Mouse (Mus musculus) neural tube, embryonic 13.5 days (tissue): ENCODE measurements around the gene Cyth1. TPM values are rescaled to one million over a fixed set of nuclear protein-coding genes. Genes with fewer than 3 reads are reported as not detected.

ENCODE experiments used
- ATAC-seq: fragments of 200-750 bp; cut with Nextera tagmentation; 2 replicates; pipeline ENCODE4 v1.8.0; 2017; ENCODE audit warnings: low read depth, mild to moderate bottlenecking, moderate TSS enrichment, moderate library complexity
- H3K27ac ChIP-seq: fragments of 300-500 bp; sonication (generic); replicated peaks from 2 replicates; pipeline ENCODE4 v1.5.1; 2015; ENCODE audit warnings: moderate library complexity, mild to moderate bottlenecking, inconsistent platforms
- H3K27me3 ChIP-seq: fragments of 300-500 bp; sonication (generic); 2 replicates; pipeline ENCODE4 v1.6.1; 2015; ENCODE audit warnings: mild to moderate bottlenecking, inconsistent platforms
- H3K36me3 ChIP-seq: fragments of 300-500 bp; sonication (generic); 2 replicates; pipeline ENCODE4 v1.6.1; 2015; ENCODE audit warnings: mild to moderate bottlenecking, inconsistent platforms
- H3K4me1 ChIP-seq: fragments of 300-500 bp; sonication (generic); replicated peaks from 2 replicates; pipeline ENCODE4 v1.6.1; 2015; ENCODE audit warnings: inconsistent platforms
- H3K4me2 ChIP-seq: fragments of 300-500 bp; sonication (generic); 2 replicates; pipeline ENCODE4 v1.6.1; 2015; ENCODE audit warnings: inconsistent platforms, mild to moderate bottlenecking, moderate library complexity
- H3K4me3 ChIP-seq: fragments of 300-500 bp; sonication (generic); 2 replicates; pipeline ENCODE4 v1.5.1; 2015; ENCODE audit warnings: mild to moderate bottlenecking, inconsistent platforms
- H3K9ac ChIP-seq: fragments of 300-500 bp; sonication (generic); 2 replicates; pipeline ENCODE4 v1.6.1; 2015; ENCODE audit warnings: moderate library complexity, mild to moderate bottlenecking, inconsistent platforms
- H3K9me3 ChIP-seq: fragments of 300-500 bp; sonication (generic); 2 replicates; pipeline ENCODE4 v1.6.1; 2016; ENCODE audit warnings: inconsistent platforms
- WGBS: fragments of 180-500 bp; shearing (Covaris S2); methylation state at CpG from one replicate; pipeline ENCODE4 v1.1.7; 2015; 5-methylcytosine and 5-hydroxymethylcytosine counted together
- polyA plus RNA-seq: library from polyadenylated mRNA; unstranded; fragments of >200 nt; fragmentation: Nextera tagmentation; extraction: Ambion mirVana; gene quantifications from 2 replicates; pipeline ENCODE4 v1.2.1, GENCODE M21; 2015

Gene Cyth1
- polyA plus RNA-seq = 24.4 and 25.2 TPM in 2 replicates

GRCm38 (mm10) chr11:118248150-118249011 is at the start of gene Cyth1:
Cyth1 (minus strand) TSS chr11:118248592.
- H3K4me1 ChIP-seq = peaks cover 30% of the 10 kb centered on the region
- peak within 1 kb of the TSS; percentile 90 for H3K4me2 ChIP-seq
- peak; percentile 95 for ATAC-seq
- H3K27me3 ChIP-seq = no peaks in the 10 kb centered on the region
- peak within 1 kb of the TSS; percentile 93 for H3K9ac ChIP-seq
- H3K27ac ChIP-seq = peak within 1 kb of the TSS; percentile 57
- no peaks in the 10 kb centered on the region for H3K9me3 ChIP-seq
- under 1% methylated on average over 83 of the region's 86 CpGs for WGBS
- H3K36me3 ChIP-seq = no peaks in the 10 kb centered on the region
- H3K4me3 ChIP-seq = peak within 1 kb of the TSS; percentile 87

GRCm38 (mm10) chr11:118297967-118298366 is 49.6 kb upstream of the Cyth1 start:
- Histone ChIP-seq H3K4me1 (no peaks in the 10 kb centered on the region), H3K27me3 (no peaks in the 10 kb centered on the region), H3K36me3 (peaks cover 13% of the 10 kb centered on the region), H3K9me3 (no peaks in the 10 kb centered on the region), H3K27ac (no peak overlapping the region), H3K4me2 (no peak overlapping the region), H3K9ac (no peak overlapping the region), H3K4me3 (no peak overlapping the region)
- WGBS = 87% methylated on average over 3 of the region's 3 CpGs
- no peak for ATAC-seq

- Histone ChIP-seq H3K4me2 (no peak overlapping the region), H3K4me3 (no peak overlapping the region), H3K9ac (no peak overlapping the region), H3K27ac (no peak overlapping the region), H3K36me3 (no peaks in the 10 kb centered on the region), H3K9me3 (no peaks in the 10 kb centered on the region), H3K4me1 (peaks cover 10% of the 10 kb centered on the region), H3K27me3 (no peaks in the 10 kb centered on the region)
- ATAC-seq = no peak
- 83% methylated on average over 1 of the region's 2 CpGs for WGBS
These were observed 46.6 kb upstream of the Cyth1 start for GRCm38 (mm10) chr11:118295026-118295425.

- no peak overlapping the region for H3K4me2 ChIP-seq
- H3K27ac ChIP-seq = no peak overlapping the region
- 78% methylated on average over 6 of the region's 6 CpGs for WGBS
- H3K9me3 ChIP-seq = no peaks in the 10 kb centered on the region
- no peak overlapping the region for H3K9ac ChIP-seq
- peaks cover 21% of the 10 kb centered on the region for H3K4me1 ChIP-seq
- ATAC-seq = no peak
- 0 out of 2 replicates have a peak, but pooled peaks cover 2% of the 10 kb centered on the region for H3K36me3 ChIP-seq
- H3K27me3 ChIP-seq = no peaks in the 10 kb centered on the region
- no peak overlapping the region for H3K4me3 ChIP-seq
These were observed 44.3 kb upstream of the Cyth1 start for GRCm38 (mm10) chr11:118292671-118293070.

GRCm38 (mm10) chr11:118289999-118290889 is 41.9 kb upstream of the Cyth1 start, which contains the start of gene Usp36:
Usp36 (minus strand) TSS chr11:118290244.
- H3K4me2 ChIP-seq = peak within 1 kb of the TSS; percentile 83
- H3K27ac ChIP-seq = peak within 1 kb of the TSS; percentile 93
- peak within 1 kb of the TSS; percentile 66 for H3K4me3 ChIP-seq
- peak within 1 kb of the TSS; percentile 86 for H3K9ac ChIP-seq
- H3K4me1 ChIP-seq = peaks cover 21% of the 10 kb centered on the region
- H3K9me3 ChIP-seq = no peaks in the 10 kb centered on the region
- peaks cover 26% of the 10 kb centered on the region for H3K36me3 ChIP-seq
- ATAC-seq = peak; percentile 99
- no peaks in the 10 kb centered on the region for H3K27me3 ChIP-seq
- under 1% methylated on average over 68 of the region's 68 CpGs for WGBS

GRCm38 (mm10) chr11:118289562-118289961 is 41.2 kb upstream of the Cyth1 start:
- no peaks in the 10 kb centered on the region for H3K27me3 ChIP-seq
- peaks cover 33% of the 10 kb centered on the region for H3K36me3 ChIP-seq
- H3K9me3 ChIP-seq = no peaks in the 10 kb centered on the region
- H3K27ac ChIP-seq = peak overlapping the region; percentile 75
- under 1% methylated on average over 22 of the region's 22 CpGs for WGBS
- peak overlapping the region; percentile 83 for H3K4me2 ChIP-seq
- peaks cover 21% of the 10 kb centered on the region for H3K4me1 ChIP-seq
- H3K4me3 ChIP-seq = peak overlapping the region; percentile 66
- ATAC-seq = peak; percentile 28
- H3K9ac ChIP-seq = peak overlapping the region; percentile 86

- H3K4me3 ChIP-seq = peak overlapping the region; percentile 66
- peak overlapping the region; percentile 86 for H3K9ac ChIP-seq
- peaks cover 37% of the 10 kb centered on the region for H3K36me3 ChIP-seq
- H3K27me3 ChIP-seq = no peaks in the 10 kb centered on the region
- no peak for ATAC-seq
- no peaks in the 10 kb centered on the region for H3K9me3 ChIP-seq
- peak overlapping the region; percentile 75 for H3K27ac ChIP-seq
- 2% methylated on average over 16 of the region's 16 CpGs for WGBS
- peaks cover 21% of the 10 kb centered on the region for H3K4me1 ChIP-seq
- peak overlapping the region; percentile 83 for H3K4me2 ChIP-seq
These were observed 40.7 kb upstream of the Cyth1 start for GRCm38 (mm10) chr11:118289037-118289511.

- Histone ChIP-seq H3K4me2 (no peak overlapping the region), H3K36me3 (peaks cover 52% of the 10 kb centered on the region), H3K9ac (0 out of 2 replicates have a peak overlapping the region, but pooled peaks have one; percentile 22), H3K27ac (no peak overlapping the region), H3K4me3 (no peak overlapping the region), H3K9me3 (no peaks in the 10 kb centered on the region), H3K27me3 (no peaks in the 10 kb centered on the region), H3K4me1 (peaks cover 21% of the 10 kb centered on the region)
- no peak for ATAC-seq
- WGBS = 96% methylated on average over 9 of the region's 9 CpGs
These were observed 39.2 kb upstream of the Cyth1 start for GRCm38 (mm10) chr11:118287573-118287972.

- H3K27ac ChIP-seq = no peak overlapping the region
- no peaks in the 10 kb centered on the region for H3K9me3 ChIP-seq
- H3K4me1 ChIP-seq = peaks cover 21% of the 10 kb centered on the region
- WGBS = 96% methylated on average over 9 of the region's 9 CpGs
- H3K36me3 ChIP-seq = peaks cover 64% of the 10 kb centered on the region
- no peaks in the 10 kb centered on the region for H3K27me3 ChIP-seq
- H3K4me2 ChIP-seq = no peak overlapping the region
- no peak overlapping the region for H3K9ac ChIP-seq
- no peak overlapping the region for H3K4me3 ChIP-seq
- no peak for ATAC-seq
These were observed 38.0 kb upstream of the Cyth1 start for GRCm38 (mm10) chr11:118286434-118286833.

- no peak overlapping the region for H3K4me3 ChIP-seq
- H3K9ac ChIP-seq = no peak overlapping the region
- no peak overlapping the region for H3K27ac ChIP-seq
- no peaks in the 10 kb centered on the region for H3K27me3 ChIP-seq
- H3K9me3 ChIP-seq = no peaks in the 10 kb centered on the region
- 94% methylated on average over 13 of the region's 13 CpGs for WGBS
- H3K4me1 ChIP-seq = peaks cover 14% of the 10 kb centered on the region
- H3K36me3 ChIP-seq = peaks cover 70% of the 10 kb centered on the region
- ATAC-seq = no peak
- no peak overlapping the region for H3K4me2 ChIP-seq
These were observed 37.4 kb upstream of the Cyth1 start for GRCm38 (mm10) chr11:118285791-118286190.

- 93% methylated on average over 3 of the region's 3 CpGs for WGBS
- no peak overlapping the region for H3K9ac ChIP-seq
- ATAC-seq = no peak
- H3K4me1 ChIP-seq = no peaks in the 10 kb centered on the region
- no peak overlapping the region for H3K4me3 ChIP-seq
- H3K27me3 ChIP-seq = no peaks in the 10 kb centered on the region
- no peaks in the 10 kb centered on the region for H3K9me3 ChIP-seq
- peaks cover 100% of the 10 kb centered on the region for H3K36me3 ChIP-seq
- H3K27ac ChIP-seq = no peak overlapping the region
- H3K4me2 ChIP-seq = no peak overlapping the region
These were observed 31.8 kb upstream of the Cyth1 start for GRCm38 (mm10) chr11:118280218-118280617.

- Histone ChIP-seq H3K27me3 (no peaks in the 10 kb centered on the region), H3K27ac (no peak overlapping the region), H3K4me3 (no peak overlapping the region), H3K9me3 (no peaks in the 10 kb centered on the region), H3K36me3 (peaks cover 100% of the 10 kb centered on the region), H3K4me2 (no peak overlapping the region), H3K9ac (no peak overlapping the region), H3K4me1 (no peaks in the 10 kb centered on the region)
- WGBS = 86% methylated on average over 7 of the region's 7 CpGs
- ATAC-seq = no peak
These were observed 27.9 kb upstream of the Cyth1 start for GRCm38 (mm10) chr11:118276328-118276727.
